Mouse (Mus musculus) lung, postnatal 25 days (tissue): Measurements from ENCODE around the gene Pofut1.

Source experiments
- DNase-seq: peaks from one replicate; pipeline ENCODE4 v3.0.0; 2022; ENCODE audit warnings: low spot score

Gene Pofut1

DNA sequence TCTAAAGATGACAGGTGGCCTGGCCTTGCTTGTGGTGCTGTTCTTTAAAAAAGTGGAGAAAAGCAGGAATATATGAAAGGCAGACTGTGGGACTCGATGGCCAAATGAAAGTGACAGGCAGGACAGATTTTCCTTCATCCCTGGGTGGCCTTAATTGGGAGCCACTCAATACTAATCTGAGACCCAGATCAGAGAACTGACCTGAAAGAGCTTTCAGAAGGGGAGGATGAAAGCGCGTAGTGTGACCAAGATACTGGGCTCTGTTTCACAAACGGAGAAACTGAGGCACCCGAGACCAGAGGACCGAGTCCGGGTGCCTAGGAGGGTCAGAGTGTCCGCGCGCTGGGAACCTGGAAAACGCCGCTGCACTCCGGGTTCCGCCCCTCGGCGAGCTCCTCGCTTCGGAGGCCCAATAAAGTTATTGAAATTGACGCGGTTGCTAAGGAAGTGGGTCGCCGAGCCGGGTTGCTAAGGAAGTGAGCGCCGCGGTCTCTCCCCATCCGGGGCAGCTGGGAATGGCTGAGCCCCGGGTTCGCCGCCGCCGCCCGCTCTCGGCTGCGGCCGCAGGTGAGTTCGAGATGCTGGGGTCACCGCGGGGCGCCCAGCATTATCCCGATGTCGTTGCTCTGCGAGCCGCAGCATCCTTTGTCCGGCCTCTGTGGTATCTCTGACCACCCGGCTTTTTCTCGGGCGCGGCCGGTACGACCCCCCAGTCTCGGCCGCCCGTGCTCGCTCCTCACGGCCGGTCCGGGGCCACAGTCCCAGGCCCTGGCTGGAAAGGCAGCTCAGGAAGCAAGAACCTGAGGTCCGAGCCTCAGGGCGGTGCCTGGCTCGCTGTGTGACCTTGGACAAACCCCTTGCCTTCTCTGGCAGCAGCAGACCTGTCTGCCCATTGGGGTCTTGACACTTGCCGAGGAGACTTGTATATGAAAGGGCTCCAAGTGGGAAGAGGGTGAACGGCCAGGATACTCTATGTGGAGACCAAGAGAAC, 49.9 kb downstream of the Pofut1 start, which contains the start of gene Kif3b:
Gene Kif3b (plus strand): TSS at position 476 of the 991 bp plus-strand sequence.
- peak; percentile 91 for DNase-seq

DNA sequence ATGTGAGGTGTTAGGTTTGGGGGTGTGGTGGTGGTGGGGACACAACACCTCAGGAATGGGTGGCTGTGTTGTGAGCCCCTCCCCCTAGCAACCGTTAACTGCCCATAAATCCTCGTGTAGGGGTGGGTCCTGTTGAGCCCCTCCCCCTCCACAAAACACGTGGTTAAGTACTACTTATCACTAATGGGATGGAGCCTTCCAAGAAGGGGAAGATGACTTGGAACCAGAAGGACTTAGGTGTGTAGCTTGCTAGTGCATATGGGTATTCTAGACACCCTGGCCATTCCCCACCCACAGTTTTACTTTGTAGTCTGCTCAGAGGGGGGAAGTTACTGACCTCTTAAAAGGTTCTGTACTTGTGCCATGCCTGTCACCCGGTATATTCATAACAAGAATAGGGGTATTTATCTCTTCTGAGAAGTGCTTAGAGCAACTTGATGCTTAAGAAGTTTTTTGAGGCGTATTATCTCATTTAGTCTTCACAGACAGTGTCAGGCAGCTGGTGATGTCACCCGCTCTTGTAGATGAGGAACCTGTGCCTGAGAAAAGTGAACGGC, 51.0 kb downstream of the Pofut1 start:
- DNase-seq = peak; percentile 24

DNA sequence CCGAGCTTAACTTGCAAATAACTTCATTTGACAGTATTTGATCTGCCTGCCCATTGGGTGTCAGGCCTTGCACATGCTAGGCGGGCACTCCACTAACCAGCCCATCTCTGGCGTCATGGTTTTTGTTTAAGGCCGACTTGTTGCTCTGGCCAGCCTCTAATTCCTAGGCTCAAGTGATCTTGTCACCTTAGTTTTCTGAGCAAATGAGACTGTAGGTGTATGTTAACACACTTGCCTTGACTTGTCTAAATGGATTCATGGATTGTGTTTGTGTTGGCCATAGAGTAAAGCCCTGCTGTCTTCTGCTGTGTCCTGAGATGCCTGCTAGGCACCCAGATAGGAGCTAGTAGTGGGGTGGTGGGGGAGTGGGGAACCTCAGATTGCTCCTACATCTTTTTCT, 53.9 kb downstream of the Pofut1 start:
- DNase-seq = no peak

DNA sequence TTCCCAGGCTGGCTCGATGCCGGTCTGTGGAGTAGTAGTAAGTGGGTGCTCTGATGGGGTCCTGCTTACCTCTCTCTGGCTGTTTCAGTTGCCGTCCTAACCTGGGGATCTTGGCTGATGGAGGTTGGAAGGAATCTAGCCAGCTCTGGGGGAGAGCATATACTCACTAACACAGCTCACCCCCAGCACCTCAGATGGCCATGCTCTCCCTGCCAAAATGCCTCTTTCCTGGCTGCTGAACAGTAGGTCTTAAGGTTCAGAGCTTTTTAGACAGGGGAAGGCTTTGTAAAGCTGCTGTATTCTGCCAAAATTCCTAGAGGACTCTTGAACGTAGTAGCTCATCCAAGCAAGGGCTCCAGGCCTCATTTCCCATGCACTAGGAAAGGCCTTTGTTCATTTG, 56.4 kb downstream of the Pofut1 start:
- no peak for DNase-seq

DNA sequence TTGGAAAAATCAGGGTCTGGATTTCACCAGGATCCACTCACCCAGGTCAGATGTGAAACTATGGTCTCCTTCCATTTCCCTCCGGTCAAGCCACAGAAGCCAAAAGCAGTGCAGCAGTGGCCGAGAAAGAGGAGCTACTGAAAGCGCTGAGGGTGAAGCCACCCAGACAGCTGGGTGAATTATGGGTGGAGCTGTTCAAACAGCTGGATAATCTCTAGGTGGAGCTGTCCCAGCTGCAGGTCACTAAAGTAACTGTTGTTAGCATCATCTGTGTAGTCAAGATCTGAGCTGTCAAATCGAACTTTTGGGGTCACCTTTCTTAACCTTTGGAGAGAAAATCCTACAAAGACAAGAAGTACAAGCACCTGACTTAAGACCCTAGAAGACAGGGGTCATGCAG, 57.1 kb downstream of the Pofut1 start:
- DNase-seq = peak; percentile 18

DNA sequence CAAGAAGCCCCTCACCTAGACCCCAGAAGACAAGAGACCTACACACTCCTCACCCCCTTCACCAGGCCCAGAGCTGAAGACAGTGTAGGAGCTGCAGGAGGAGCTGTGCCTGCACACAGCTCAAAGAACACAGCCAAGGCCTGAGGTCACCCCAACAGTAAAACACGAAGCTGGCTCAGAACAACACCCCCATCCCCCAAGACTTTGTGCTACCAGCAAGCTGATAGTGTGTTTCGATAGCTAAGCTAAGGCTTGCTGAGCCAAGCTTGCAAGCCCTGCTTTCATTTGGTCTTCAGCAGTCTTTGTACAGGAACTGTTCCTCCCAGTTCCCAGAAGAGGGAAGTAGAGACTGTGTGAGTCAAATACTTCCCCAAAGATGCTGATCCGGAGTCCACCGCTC, 57.5 kb downstream of the Pofut1 start:
- DNase-seq = peak; percentile 43

DNA sequence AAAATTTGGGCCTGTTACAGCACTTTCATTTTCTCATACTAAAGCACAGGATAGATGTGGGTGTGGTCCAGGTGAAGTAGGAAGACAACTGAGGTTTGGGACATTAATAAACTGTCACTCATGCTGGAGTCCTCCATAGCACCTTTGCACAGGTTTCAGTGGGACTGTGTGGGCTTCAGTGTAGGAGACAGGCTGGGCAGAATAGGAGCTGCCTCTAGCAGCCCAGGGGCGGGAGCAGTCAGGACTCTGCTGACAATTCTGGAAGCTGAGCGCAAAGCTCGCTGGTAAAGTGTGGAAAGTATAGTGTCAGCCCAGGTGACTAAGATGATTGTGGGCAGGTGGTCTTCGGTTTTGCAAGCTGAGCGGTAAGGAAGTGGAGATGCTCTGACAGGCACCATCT, 59.8 kb downstream of the Pofut1 start:
- no peak for DNase-seq

DNA sequence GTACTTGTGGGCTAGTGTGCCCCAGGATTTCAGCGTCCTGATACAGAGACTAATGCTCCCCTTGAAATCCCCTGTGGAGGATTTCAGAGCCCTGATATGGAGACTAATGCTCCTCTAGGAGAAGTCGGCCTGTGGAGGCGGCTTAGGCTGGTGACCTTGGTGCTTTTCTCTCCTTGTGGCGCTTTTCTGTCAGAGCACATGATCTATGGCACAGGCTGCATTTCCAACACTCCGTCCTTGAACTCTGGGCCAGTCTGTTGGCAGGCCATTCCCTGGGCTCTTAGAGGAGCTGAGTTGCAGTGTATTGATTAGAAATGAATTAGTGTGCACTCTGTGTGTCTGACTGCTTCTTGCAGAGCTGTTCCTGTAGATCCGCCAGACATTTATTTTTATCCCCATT, 63.9 kb downstream of the Pofut1 start:
- no peak for DNase-seq

DNA sequence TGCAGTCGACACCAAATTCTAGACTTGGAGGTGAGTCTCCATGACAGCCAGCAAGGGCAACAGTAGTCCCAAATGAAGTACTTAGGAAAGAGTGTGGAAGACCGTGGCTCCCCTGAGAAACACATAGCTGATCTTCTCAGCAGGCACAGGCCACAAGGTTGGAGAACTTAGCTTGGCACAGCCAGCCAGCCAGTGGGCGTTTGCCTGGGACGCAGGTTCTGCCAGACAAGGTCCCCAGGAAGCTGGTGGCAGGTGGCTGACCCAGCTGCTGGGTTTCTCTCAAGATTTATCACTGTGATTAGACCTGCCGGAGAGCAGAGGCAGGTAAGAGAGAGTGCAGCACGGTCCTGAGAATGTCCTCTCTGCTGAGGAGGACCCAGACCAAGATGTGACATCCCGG, 67.3 kb downstream of the Pofut1 start:
- DNase-seq = no peak

DNA sequence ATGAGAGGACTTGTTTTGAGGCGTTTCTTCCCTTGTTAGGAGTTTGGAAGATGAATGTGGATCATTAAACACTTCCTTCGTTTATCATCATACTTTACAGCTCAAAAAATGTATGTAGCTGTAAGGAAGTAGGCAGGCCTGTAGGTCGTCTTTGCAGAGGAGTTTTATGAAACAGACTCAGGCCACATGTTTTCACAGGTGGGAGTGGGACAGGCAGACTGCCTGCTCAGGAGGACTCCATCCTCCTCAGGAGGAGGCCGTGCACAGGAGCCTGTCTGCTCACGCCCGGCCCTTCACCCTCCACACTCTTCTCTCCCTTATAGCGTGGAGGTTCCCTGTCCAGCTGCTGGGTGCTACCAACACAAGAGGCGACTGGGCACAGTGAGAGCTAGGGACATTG, 67.8 kb downstream of the Pofut1 start:
- no peak for DNase-seq

DNA sequence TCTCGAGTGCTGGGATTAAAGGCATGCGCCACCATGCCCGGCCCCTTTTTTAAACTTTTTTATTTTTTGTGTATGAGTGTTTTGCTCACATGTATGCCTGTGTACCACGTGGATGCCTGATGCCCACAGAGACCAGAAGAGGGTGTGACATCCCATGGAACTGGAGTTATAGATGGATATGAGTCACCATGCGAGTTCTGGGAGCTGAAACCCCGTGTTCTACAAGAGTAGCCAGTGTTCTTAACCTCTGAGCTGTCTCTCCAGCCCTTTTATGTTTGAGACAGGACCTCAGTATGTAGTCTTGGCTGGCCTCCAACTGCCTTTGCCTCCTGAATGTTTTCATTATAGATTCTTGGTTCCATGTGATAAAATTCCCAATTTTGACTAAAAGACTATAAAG, 68.9 kb downstream of the Pofut1 start:
- no peak for DNase-seq

DNA sequence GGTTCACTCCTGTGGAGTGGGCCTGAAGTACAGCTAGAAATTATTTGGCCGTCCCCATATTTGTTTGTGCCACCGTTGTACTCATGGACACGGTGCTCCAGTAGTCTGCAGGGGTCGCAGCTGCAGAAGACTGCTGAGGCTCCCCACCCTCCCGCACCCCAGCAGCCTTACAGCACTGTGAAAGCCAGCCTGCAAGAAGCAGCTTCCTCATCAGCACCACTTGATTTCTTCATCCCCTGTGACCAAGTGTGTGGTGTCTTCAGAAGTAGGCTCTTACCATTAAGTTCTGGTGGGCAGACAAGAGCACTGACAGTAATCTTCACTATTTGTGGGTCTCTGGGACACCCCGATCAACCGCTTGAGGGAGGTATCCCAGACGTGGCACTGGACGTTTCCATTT, 71.6 kb downstream of the Pofut1 start:
- DNase-seq = no peak

DNA sequence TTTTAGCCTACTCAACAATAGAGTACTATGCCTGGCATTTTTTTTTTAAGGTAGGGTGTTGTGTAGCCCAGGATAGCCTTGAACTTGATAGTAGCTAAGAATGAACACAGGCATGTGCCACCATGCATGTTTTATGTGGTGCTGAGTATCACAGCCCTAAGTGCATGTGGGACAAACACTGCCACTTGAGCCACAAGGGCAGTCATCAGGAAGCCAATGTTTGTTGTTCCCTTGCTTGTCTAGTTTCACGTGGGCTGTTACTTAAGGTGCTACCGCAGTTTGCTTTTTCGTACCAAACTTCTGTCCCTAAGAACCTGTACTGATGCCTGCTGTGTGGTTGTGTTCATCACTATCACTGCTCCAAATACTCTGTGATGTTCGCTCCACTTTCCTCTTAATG, 77.1 kb downstream of the Pofut1 start:
- DNase-seq = peak; percentile 42

DNA sequence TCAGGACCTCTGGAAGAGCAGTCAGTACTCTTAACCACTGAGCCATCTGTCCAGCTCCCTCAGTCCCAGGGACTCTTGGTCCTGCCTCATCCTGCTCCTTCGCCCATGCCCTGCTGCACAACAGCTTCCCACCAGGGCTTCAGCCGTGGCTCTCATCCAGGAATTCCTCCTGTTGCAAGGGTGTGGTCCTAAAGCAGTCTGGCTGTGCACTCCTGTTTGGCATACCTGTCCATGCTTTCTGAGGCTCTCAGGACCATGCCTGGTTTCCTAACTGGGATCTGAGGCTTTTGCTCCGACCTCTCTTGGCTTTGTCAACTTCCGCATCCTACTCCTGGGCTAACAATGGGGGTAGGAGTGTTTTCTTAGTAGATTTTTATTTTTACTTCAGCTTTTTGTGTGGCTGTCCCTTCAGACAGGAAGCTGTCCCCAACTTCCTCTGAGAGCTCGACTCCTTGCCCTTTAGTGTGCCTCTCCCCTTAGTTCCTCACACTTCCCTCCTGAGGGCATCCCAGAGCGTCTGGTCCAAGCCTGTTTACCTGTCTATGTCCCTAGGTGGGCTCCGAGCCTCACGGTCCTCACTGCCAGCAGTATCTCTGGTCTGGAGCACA, 77.8 kb downstream of the Pofut1 start:
- peak; percentile 44 for DNase-seq
